Mouse (Mus musculus) embryonic facial prominence, embryonic 14.5 days (tissue): ENCODE measurements at regions not wholly inside any gene's neighbourhood (a gene's known extent, or its start where the extent isn't known, plus 50 kb on each side); places are given as distances from the start of the nearest gene placed in this dataset.

Source experiments
- ATAC-seq: fragments of 200-750 bp; cut with Nextera tagmentation; 2 replicates; pipeline ENCODE4 v1.8.0; 2017; ENCODE audit warnings: low read depth, moderate number of reproducible peaks, moderate TSS enrichment
- DNase-seq: peaks from one replicate; pipeline ENCODE4 v3.0.0-alpha.2; 2015; ENCODE audit warnings: low spot score
- H3K27ac ChIP-seq: fragments of 300-500 bp; sonication (generic); replicated peaks from 2 replicates; pipeline ENCODE4 v1.5.1; 2014; ENCODE audit warnings: low read depth, mild to moderate bottlenecking, low read length, moderate library complexity
- H3K27me3 ChIP-seq: fragments of 300-500 bp; sonication (generic); replicated peaks from 2 replicates; pipeline ENCODE4 v1.6.1; 2014; ENCODE audit warnings: low read length; ENCODE audit not compliant: control insufficient read depth, insufficient read depth
- H3K36me3 ChIP-seq: fragments of 300-500 bp; sonication (generic); 2 replicates; pipeline ENCODE4 v1.6.1; 2014; ENCODE audit warnings: low read length, mixed read lengths; ENCODE audit not compliant: control insufficient read depth, insufficient read depth
- H3K4me1 ChIP-seq: fragments of 300-500 bp; sonication (generic); 2 replicates; pipeline ENCODE4 v1.6.1; 2014; ENCODE audit warnings: antibody characterized with exemption, low read length; ENCODE audit not compliant: control insufficient read depth, insufficient read depth
- H3K4me2 ChIP-seq: fragments of 300-500 bp; sonication (generic); 2 replicates; pipeline ENCODE4 v1.6.1; 2014; ENCODE audit warnings: low read depth, mild to moderate bottlenecking, low read length, moderate library complexity, mixed read lengths
- H3K4me3 ChIP-seq: fragments of 300-500 bp; sonication (generic); 2 replicates; pipeline ENCODE4 v1.5.1; 2014; ENCODE audit warnings: low read depth, mild to moderate bottlenecking, low read length
- H3K9ac ChIP-seq: fragments of 300-500 bp; sonication (generic); 2 replicates; pipeline ENCODE4 v1.6.1; 2014; ENCODE audit warnings: low read depth, mild to moderate bottlenecking, low read length, moderate library complexity, mixed read lengths
- H3K9me3 ChIP-seq: fragments of 300-500 bp; sonication (generic); 2 replicates; pipeline ENCODE4 v1.6.1; 2016; ENCODE audit warnings: low read length; ENCODE audit not compliant: control insufficient read depth
- WGBS: fragments of 180-500 bp; shearing (Covaris S2); extraction: QIAGEN DNeasy Blood & Tissue Kit; methylation state at CpG from one replicate; pipeline ENCODE4 v1.1.7; 2014; 5-methylcytosine and 5-hydroxymethylcytosine counted together

DNA sequence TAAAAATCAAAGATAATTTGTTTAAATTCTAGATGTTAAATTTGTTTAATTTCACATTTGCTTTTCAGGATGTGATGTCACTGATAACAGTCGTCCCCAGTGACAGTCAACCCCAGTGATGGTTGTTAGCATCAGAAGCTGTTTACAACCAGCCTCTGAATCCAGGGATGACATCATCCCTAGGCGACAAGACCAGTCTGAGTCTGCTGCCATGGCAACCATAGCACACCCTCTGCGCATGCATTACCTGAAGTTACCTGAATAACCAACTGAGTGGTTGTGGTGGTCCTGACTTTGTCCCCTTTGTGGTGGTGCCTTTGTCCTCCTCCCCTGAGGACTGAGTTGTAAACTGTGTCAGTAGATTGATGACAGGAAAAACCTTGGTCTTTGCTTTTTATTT, 92.0 kb upstream of the Zfp644 start:
- DNase-seq (peak; percentile 43), ATAC-seq (peak; percentile 60; the same call in 1 of the 2 replicates)
- Histone ChIP-seq H3K27ac (no peak overlapping the region), H3K9ac (no peak overlapping the region), H3K4me1 (peaks cover 3% of the 10 kb centered on the region), H3K9me3 (no peaks in the 10 kb centered on the region), H3K27me3 (no peaks in the 10 kb centered on the region), H3K4me2 (no peak overlapping the region), H3K36me3 (no peaks in the 10 kb centered on the region), H3K4me3 (no peak overlapping the region)
- WGBS, result 45% methylated on average over 3 of the region's 3 CpGs

DNA sequence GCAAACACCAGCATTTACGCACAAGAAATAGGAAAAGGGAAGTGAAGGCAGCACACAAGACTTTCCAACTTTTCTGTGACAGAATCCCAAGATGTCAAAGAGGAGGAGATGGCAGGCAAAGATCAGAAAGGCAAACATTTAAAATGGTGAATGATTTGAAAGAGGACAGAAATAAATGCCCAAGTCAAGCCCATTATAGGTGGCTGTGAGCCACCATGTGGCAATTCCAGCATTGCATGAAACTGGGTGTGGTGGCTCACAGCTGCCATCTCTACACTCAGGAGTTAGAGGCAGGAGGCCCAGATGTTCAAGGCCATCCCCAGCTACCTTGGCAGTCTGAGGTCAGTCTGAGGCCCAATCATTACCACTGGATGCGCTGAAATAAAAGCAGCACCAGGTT, 88.0 kb upstream of the Zfp644 start:
- Histone ChIP-seq H3K4me1 (peaks cover 8% of the 10 kb centered on the region), H3K9ac (no peak overlapping the region), H3K4me3 (no peak overlapping the region), H3K27me3 (no peaks in the 10 kb centered on the region), H3K9me3 (no peaks in the 10 kb centered on the region), H3K36me3 (no peaks in the 10 kb centered on the region), H3K4me2 (0 out of 2 replicates have a peak overlapping the region, but pooled peaks have one; percentile 57), H3K27ac (no peak overlapping the region)
- WGBS, result 79% methylated on average over 2 of the region's 2 CpGs
- ATAC-seq, result no peak
- DNase-seq, result no peak

DNA sequence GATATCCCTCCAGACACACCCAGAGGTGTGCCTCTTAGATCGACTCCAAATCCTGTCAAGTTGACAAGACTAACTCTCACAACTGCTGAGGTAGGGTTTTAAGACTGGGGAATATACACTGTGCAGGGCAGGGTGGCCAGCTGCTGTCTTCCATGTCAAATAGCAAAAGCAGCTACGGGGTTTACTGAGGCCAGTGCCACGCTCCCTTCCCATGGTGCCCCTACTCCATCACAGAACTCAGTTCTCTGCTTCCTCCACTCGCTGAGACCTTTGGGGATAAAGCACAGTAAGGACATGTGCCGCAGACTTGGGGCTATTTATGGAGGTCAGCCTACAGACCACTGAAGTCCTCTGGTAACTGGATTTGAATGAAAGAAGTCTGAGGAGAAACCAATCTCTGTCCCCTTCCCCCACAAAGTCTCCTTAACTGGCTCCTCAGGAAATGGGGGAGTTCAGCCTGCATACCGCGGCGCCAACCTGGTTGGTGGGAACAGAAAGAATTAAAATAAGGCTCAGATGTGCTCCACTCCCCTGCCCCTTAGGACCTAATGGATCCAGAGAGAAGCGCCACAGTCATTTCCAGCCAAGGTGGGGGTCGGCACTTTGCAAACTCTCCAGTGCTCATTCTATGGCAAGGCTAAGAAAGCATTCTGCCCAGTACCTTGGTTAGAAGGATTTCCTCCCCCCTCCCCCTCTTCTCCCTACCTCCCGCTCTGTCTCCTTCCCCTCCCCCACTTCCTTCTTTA, 87.0 kb upstream of the Zfp644 start:
- Histone ChIP-seq H3K9me3 (no peaks in the 10 kb centered on the region), H3K27me3 (no peaks in the 10 kb centered on the region), H3K27ac (no peak overlapping the region), H3K4me1 (peaks cover 8% of the 10 kb centered on the region), H3K9ac (peak overlapping the region; percentile 35), H3K36me3 (no peaks in the 10 kb centered on the region), H3K4me2 (peak overlapping the region; percentile 57), H3K4me3 (peak overlapping the region; percentile 26)
- ATAC-seq, result 0 out of 2 replicates have a peak, but pooled peaks have one; percentile 37
- 11% methylated on average over 10 of the region's 11 CpGs for WGBS
- no peak for DNase-seq

DNA sequence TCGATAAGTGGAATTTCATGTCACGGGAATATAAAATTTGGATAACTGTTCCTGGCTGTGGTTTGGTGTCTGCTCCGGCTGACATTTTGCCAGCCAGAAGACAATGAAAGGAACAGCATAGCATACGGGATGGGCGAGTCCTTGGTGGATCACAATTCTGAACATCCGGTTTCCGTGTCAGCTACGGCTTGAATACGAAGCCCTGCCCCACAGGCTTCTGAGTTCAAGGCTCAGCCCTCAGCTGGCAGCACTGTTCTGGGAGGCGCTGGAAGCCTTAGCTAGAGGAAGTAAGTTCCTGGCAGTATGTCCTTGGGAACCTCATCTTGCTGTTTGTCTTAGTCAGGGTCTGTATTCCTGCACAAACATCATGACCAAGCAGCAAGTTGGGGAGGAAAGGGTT, 83.7 kb upstream of the Zfp644 start:
- Histone ChIP-seq H3K27ac (no peak overlapping the region), H3K4me2 (no peak overlapping the region), H3K27me3 (no peaks in the 10 kb centered on the region), H3K4me3 (no peak overlapping the region), H3K36me3 (no peaks in the 10 kb centered on the region), H3K4me1 (peaks cover 8% of the 10 kb centered on the region), H3K9ac (no peak overlapping the region), H3K9me3 (no peaks in the 10 kb centered on the region)
- DNase-seq (no peak), ATAC-seq (no peak)
- WGBS, result 90% methylated on average over 10 of the region's 10 CpGs

DNA sequence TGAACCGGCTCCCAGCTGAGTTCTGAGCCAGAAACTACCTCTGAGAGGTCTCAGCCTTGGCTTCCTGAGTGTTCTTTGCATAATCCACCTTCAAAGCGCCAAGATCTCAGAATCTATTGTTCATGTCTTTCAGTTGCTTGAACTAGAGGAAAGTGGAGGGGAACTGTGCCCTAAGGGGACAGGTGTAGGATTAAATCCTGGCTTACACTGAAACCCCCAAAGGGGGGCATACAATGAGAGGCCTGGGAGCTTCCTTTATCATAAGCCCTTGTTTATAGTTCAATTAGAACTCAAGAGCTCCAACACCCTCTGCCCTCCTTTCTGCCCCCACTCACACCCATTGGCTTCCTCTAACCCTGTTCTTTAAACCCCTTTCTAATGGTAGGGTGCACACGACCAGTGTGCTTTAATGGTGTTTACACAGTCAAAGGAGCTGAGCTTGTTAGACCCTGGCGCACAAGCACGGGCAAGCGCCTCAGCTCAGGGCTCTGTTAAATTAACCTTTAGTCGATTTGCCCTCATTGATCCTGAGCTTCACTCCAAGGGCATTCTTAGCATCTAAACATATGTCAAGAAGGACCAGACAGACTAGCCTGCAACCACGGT, 81.2 kb upstream of the Zfp644 start:
- DNase-seq (peak; percentile 59), ATAC-seq (peak; percentile 71)
- no peaks in the 10 kb centered on the region for H3K9me3 ChIP-seq
- H3K4me2 ChIP-seq, result no peak overlapping the region
- H3K4me3 ChIP-seq, result no peak overlapping the region
- no peak overlapping the region for H3K9ac ChIP-seq
- no peaks in the 10 kb centered on the region for H3K36me3 ChIP-seq
- WGBS, result 27% methylated on average over 8 of the region's 8 CpGs
- H3K27me3 ChIP-seq, result no peaks in the 10 kb centered on the region
- H3K27ac ChIP-seq, result no peak overlapping the region
- H3K4me1 ChIP-seq, result peaks cover under 1% of the 10 kb centered on the region; the same call in 1 of the 2 replicates

DNA sequence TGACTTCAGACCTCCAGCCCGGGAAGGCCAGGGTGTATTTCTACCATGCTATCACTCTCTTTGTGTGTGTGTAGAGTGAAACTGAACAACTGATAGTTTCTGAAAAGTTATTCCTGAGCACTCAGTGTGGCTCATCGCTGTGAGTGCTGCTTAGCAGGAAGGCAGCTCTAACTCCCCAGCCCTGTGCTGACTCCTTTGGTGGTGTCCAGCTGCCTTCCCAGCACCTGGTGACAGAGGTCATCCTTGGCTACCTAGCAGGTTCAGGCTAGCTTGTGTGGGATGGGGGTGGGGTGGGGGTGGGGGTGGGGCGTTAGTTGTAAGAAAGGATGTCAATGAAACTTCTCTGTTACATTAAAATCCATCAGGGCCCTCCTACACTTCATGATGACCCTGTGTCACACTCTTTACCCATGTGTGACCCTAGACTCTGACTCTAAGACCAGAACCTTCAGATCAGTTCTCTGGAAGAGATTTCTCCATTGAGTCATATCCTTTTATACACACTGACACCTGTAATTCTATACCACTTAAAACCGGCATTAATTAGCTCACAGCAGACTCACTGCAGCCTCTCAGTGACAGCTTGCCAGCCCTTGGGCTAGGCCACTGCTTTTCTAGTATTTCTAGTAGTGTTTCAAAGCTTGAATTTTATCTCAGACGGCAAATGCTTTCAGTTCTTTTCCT, 78.1 kb upstream of the Zfp644 start:
- no peaks in the 10 kb centered on the region for H3K27me3 ChIP-seq
- peaks cover 5% of the 10 kb centered on the region; the same call in 1 of the 2 replicates for H3K4me1 ChIP-seq
- no peaks in the 10 kb centered on the region for H3K36me3 ChIP-seq
- DNase-seq, result no peak
- H3K9me3 ChIP-seq, result no peaks in the 10 kb centered on the region
- no peak overlapping the region for H3K4me3 ChIP-seq
- no peak overlapping the region for H3K4me2 ChIP-seq
- ATAC-seq, result no peak
- H3K9ac ChIP-seq, result no peak overlapping the region
- WGBS, result 33% methylated on average over 5 of the region's 5 CpGs
- H3K27ac ChIP-seq, result no peak overlapping the region

DNA sequence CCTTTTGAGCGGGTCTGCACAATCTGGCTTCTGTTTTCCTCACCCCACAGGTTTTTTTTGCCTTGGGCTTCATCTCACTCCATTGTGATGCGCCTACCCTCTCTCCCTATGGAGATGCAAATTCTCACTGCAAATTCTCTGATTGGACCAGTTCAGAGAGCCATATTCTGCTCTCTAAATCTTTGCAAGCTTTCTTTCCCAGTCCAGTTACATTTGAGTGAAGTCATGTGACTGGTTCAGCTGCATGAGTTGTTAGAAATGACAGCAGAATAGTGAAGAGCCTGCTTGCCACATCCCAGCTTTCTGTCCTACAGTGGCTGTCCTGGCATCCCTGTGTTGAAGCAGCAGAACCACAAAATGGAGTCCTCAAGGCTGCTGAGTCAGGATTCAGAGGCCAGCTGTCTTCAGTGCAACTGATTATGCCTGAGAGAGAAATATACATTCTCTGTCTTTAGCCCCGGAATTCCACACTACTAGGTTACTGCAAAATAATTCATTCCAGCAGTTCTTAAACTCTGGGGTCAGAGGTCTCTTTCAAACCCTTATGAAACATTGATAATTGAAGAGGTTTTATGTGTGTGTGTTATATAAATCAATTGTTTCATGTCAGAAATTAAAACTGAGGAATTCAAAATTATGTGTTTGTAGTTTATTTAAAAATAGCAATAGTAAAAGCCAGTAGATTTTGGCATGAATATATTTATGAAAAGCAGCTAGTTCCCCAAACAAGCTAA, 76.3 kb upstream of the Zfp644 start:
- Histone ChIP-seq H3K4me3 (no peak overlapping the region), H3K9ac (no peak overlapping the region), H3K4me2 (no peak overlapping the region), H3K27ac (peak overlapping the region; percentile 70), H3K27me3 (no peaks in the 10 kb centered on the region), H3K36me3 (no peaks in the 10 kb centered on the region), H3K9me3 (no peaks in the 10 kb centered on the region), H3K4me1 (peaks cover 5% of the 10 kb centered on the region; the same call in 1 of the 2 replicates)
- WGBS, result 29% methylated on average over 3 of the region's 3 CpGs
- ATAC-seq, result no peak
- DNase-seq, result peak; percentile 69

DNA sequence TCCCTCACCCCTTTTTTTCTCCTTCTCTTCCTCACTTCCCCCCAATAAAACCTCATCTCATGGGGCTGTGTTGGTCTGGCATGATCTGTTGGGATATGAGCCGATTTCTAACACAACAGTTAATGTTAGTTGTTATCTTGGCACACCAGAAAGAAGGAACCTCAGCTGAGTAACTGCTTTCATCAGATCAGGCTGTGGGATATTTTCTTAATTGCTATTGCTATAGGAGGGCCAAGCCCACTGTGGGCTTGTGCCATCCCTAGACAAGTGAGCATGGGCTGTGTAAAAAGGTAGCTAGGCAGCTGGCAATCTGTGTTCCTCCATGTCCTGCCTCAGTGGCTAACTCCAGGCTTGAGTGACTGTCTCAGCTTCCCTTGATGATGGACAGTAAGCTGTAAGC, 73.9 kb upstream of the Zfp644 start:
- H3K4me1 ChIP-seq, result peaks cover 5% of the 10 kb centered on the region; the same call in 1 of the 2 replicates
- H3K9ac ChIP-seq, result no peak overlapping the region
- no peak overlapping the region for H3K4me2 ChIP-seq
- H3K4me3 ChIP-seq, result no peak overlapping the region
- no peaks in the 10 kb centered on the region for H3K9me3 ChIP-seq
- H3K27me3 ChIP-seq, result no peaks in the 10 kb centered on the region
- 91% methylated on average over 1 of the region's 1 CpGs for WGBS
- no peak overlapping the region for H3K27ac ChIP-seq
- ATAC-seq (no peak), DNase-seq (no peak)
- H3K36me3 ChIP-seq, result no peaks in the 10 kb centered on the region
